Mouse (Mus musculus): ENCODE measurements around the gene Ppp1r15a. TPM values are rescaled to one million over a fixed set of nuclear protein-coding genes. Genes with fewer than 3 reads are reported as not detected.

Gene Ppp1r15a
- 543 and 840 TPM in 2 replicates for polyA plus RNA-seq (2012)

- H3K9me3 ChIP-seq (ENCODE audit: control insufficient read depth, low read length), result peaks cover 4% of the 10 kb centered on the region
- H3K4me3 ChIP-seq (replicated peaks), result peak within 1 kb of the TSS; percentile 87
- H3K36me3 ChIP-seq (ENCODE audit: control insufficient read depth), result peaks cover 50% of the 10 kb centered on the region
- TF ChIP-seq GATA1 (IDR thresholded peaks at IDR 0.05; ENCODE audit: low read length) (0 out of 2 replicates have a peak, but pooled peaks have one; percentile 16), TAL1 (IDR thresholded peaks at IDR 0.05; ENCODE audit: low read length) (no peak)
- peaks cover 23% of the 10 kb centered on the region for H3K27me3 ChIP-seq (ENCODE audit: control insufficient read depth)
- peaks cover 38% of the 10 kb centered on the region for H3K4me1 ChIP-seq (ENCODE audit: control insufficient read depth)
These were observed at the start of gene Ppp1r15a, which contains the start of gene Plekha4 for GRCm38 (mm10) chr7:45525809-45526473. Ppp1r15a (minus strand) TSS chr7:45526268. Plekha4 (plus strand) TSS chr7:45526330.

- H3K36me3 ChIP-seq (ENCODE audit: control insufficient read depth), result peaks cover 43% of the 10 kb centered on the region
- peaks cover 33% of the 10 kb centered on the region for H3K4me1 ChIP-seq (ENCODE audit: control insufficient read depth)
- H3K4me3 ChIP-seq (replicated peaks), result peak overlapping the region; percentile 53
- H3K9me3 ChIP-seq (ENCODE audit: control insufficient read depth, low read length), result no peaks in the 10 kb centered on the region
- TF ChIP-seq GATA1 (IDR thresholded peaks at IDR 0.05; ENCODE audit: low read length), result no peak
- no peak for TF ChIP-seq TAL1 (IDR thresholded peaks at IDR 0.05; ENCODE audit: low read length)
- H3K27me3 ChIP-seq (ENCODE audit: control insufficient read depth), result no peaks in the 10 kb centered on the region
These were observed 48.7 kb upstream of the Ppp1r15a start for GRCm38 (mm10) chr7:45574472-45575379.

DNA sequence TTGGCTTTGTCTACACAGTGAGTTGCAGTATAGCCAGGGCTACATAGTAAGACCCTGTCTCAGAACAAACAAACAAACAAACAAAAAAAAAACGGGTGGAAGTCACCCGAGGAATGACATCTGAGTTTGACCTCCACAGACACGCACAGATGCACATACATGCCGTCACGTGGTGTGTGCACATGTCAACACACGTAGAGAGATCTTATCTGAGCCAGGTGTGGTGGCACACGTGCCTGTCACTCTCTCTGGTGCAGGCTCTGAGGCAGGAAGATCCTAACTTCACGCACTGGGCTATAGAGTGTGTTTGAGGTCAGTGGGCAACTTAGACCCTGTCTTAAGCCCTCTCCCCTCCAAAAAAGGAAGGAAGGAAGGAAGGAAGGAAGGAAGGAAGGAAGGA lies 47.9 kb upstream of the Ppp1r15a start:
- TF ChIP-seq GATA1 (IDR thresholded peaks at IDR 0.05; ENCODE audit: low read length), result no peak
- no peak for TF ChIP-seq TAL1 (IDR thresholded peaks at IDR 0.05; ENCODE audit: low read length)
- H3K36me3 ChIP-seq (ENCODE audit: control insufficient read depth), result peaks cover 45% of the 10 kb centered on the region
- H3K27me3 ChIP-seq (ENCODE audit: control insufficient read depth), result no peaks in the 10 kb centered on the region
- H3K4me3 ChIP-seq (replicated peaks), result peak overlapping the region; percentile 53
- peaks cover 41% of the 10 kb centered on the region for H3K4me1 ChIP-seq (ENCODE audit: control insufficient read depth)
- no peaks in the 10 kb centered on the region for H3K9me3 ChIP-seq (ENCODE audit: control insufficient read depth, low read length)

DNA sequence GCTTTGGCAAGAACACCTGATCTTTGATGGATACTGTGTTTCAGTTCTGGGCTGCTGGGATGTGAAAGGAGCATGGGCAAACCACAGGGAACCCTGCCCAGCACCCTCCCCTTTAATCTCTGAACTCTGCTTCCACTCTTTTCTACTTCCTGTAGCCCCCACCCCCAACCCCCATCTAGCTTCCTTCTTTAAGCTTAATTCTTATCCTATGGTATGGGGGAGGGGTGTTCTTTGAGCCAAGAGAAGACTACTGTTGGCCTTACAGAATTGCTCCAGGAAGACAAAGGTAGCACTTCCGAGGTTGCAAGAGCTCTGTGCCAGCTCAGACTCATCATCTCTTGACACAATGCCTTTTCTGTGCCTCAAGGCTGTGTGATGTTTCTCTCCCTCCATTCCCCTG lies 45.9 kb upstream of the Ppp1r15a start:
- Histone ChIP-seq H3K27me3 (ENCODE audit: control insufficient read depth) (no peaks in the 10 kb centered on the region), H3K36me3 (ENCODE audit: control insufficient read depth) (peaks cover 33% of the 10 kb centered on the region), H3K9me3 (ENCODE audit: control insufficient read depth, low read length) (no peaks in the 10 kb centered on the region), H3K4me3 (replicated peaks) (no peak overlapping the region), H3K4me1 (ENCODE audit: control insufficient read depth) (peaks cover 61% of the 10 kb centered on the region)
- TF ChIP-seq TAL1 (IDR thresholded peaks at IDR 0.05; ENCODE audit: low read length) (no peak), GATA1 (IDR thresholded peaks at IDR 0.05; ENCODE audit: low read length) (no peak)

DNA sequence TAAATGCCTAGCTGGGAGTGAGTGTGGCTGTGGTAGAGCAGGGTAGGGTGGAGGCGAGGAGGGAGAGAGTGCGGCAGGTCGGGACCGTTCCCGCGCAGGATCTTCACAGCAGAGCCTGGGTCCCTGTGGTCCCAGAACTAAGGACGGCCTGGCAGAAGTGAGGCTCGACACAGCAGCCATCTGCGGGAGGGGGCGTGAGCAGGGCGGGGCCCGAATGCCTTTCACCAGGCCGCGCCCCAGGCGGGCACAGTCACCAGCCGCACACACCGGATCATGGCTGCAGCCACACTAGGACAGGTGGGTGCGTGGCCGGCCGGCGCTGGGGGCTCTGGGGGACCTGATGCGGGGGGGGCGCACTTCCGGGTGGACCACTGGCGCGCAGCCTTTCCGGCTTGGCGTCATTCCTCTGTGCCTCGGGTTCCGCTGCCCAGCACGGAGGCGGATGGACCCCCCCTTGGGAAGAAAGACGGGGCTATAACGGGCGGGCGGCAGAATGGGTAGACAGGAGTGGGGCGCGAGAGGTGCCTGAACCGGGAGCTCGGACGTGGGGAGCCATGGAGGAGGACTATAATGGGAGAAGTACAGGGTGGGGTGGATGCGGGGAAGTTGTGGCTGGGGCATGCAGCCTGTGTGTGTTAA lies 44.2 kb upstream of the Ppp1r15a start, which contains the start of gene Bcat2:
Bcat2 (plus strand) TSS at position 51 of the 639 bp plus-strand sequence.
- Histone ChIP-seq H3K36me3 (ENCODE audit: control insufficient read depth) (peaks cover 19% of the 10 kb centered on the region), H3K9me3 (ENCODE audit: control insufficient read depth, low read length) (no peaks in the 10 kb centered on the region), H3K27me3 (ENCODE audit: control insufficient read depth) (no peaks in the 10 kb centered on the region), H3K4me3 (replicated peaks) (peak within 1 kb of the TSS; percentile 75), H3K4me1 (ENCODE audit: control insufficient read depth) (peaks cover 67% of the 10 kb centered on the region)
- TF ChIP-seq TAL1 (IDR thresholded peaks at IDR 0.05; ENCODE audit: low read length) (no peak), GATA1 (IDR thresholded peaks at IDR 0.05; ENCODE audit: low read length) (no peak)

DNA sequence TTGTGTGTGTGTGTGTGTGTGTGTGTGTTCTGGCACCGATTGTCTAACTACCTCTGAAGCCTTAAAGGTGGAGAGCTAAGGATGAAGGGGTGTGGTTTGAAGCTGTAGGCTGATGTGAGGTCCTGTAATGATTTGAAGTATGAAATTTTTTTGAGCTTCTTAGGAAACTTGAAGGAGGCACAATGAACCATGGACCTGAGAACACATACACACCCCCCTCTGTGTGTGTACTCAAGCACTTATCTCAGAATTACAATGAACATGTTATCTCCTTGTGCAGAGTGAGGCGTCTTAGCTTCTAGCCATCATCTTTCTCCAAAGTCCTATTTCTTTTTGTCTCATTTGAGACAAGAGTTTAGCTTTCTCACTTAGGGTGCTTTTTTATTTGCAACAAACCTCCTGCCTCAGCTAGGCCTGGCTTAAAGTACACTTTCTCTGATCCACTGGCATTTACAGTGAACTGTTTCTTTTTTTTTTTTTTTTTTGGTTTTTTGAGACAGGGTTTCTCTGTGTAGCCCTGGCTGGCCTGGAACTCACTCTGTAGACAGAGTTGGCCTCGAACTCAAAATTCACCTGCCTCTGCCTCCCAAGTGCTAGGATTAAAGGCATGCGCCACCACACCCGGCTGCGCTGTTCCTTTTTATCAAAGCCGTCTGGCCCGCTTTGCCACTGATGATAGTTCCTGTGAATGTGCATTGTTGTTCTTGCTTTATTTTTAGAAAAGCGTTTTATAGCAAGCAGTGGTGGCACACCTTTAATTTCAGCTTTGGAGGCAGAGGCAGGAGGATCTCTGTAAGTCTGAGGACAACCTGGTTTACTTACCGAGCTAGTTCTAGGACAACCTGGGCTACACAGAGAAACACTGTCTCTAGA lies 42.8 kb upstream of the Ppp1r15a start:
- H3K9me3 ChIP-seq (ENCODE audit: control insufficient read depth, low read length), result no peaks in the 10 kb centered on the region
- no peak for TF ChIP-seq GATA1 (IDR thresholded peaks at IDR 0.05; ENCODE audit: low read length)
- no peak for TF ChIP-seq TAL1 (IDR thresholded peaks at IDR 0.05; ENCODE audit: low read length)
- H3K4me3 ChIP-seq (replicated peaks), result peak overlapping the region; percentile 63
- H3K36me3 ChIP-seq (ENCODE audit: control insufficient read depth), result peaks cover 8% of the 10 kb centered on the region
- H3K27me3 ChIP-seq (ENCODE audit: control insufficient read depth), result no peaks in the 10 kb centered on the region
- peaks cover 67% of the 10 kb centered on the region for H3K4me1 ChIP-seq (ENCODE audit: control insufficient read depth)

GRCm38 (mm10) chr7:45567780-45568516 lies 41.9 kb upstream of the Ppp1r15a start:
- peaks cover 66% of the 10 kb centered on the region for H3K4me1 ChIP-seq (ENCODE audit: control insufficient read depth)
- peak overlapping the region; percentile 63 for H3K4me3 ChIP-seq (replicated peaks)
- TF ChIP-seq GATA1 (IDR thresholded peaks at IDR 0.05; ENCODE audit: low read length) (no peak), TAL1 (IDR thresholded peaks at IDR 0.05; ENCODE audit: low read length) (no peak)
- H3K36me3 ChIP-seq (ENCODE audit: control insufficient read depth), result peaks cover 2% of the 10 kb centered on the region
- H3K9me3 ChIP-seq (ENCODE audit: control insufficient read depth, low read length), result no peaks in the 10 kb centered on the region
- H3K27me3 ChIP-seq (ENCODE audit: control insufficient read depth), result no peaks in the 10 kb centered on the region

Data from erythroblast, embryonic 14.5 days (primary cell).